Comparison of ENCODE assay signal across 35 mouse cellular contexts in the genomic region with DNA sequence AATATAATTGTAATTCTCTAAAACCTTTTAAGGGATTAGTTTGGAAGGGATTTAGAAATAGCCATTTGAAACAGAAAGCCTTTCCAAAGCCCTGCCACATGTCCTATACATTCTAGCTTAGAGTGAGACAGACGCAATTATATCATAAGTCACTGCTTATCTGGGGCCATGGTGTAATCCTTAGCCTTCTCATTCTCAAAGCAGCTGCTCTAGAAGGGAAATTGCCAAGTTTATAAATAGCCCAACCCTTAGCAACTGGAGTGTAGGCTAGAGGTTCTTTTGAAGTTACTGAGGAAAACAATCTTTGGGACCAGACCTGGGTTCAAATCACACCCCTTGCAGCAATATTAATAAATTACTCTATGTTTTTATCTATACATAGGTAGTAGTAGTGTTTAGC. TPM values are rescaled to one million over a fixed set of nuclear protein-coding genes. Genes with fewer than 3 reads are reported as not detected.
DNase-seq lines count a peak whose midpoint lies in the region; ATAC-seq lines count a peak whose summit lies in the region.
"Had no signal": no experiment of that assay in that cellular context is flagged by ENCODE, and none has a peak within 500 bp of the region (broad histone marks: within the 10 kb centered on the region; RNA-seq: fewer than 3 reads in every experiment).

No protein-coding gene starts in this region.

- DNase-seq in embryonic facial prominence, embryonic 14.5 days (ENCODE audit: low spot score), result peak; percentile 41
- no peak for DNase-seq in embryonic facial prominence, embryonic 10.5 days (ENCODE audit: low spot score)
- peak; percentile 6 for DNase-seq in heart, adult 8-10 months (ENCODE audit: low spot score)
- DNase-seq in heart, postnatal 4 days, result no peak
- DNase-seq in adipocyte (ENCODE audit: low spot score), result peak; percentile 82
- DNase-seq in skeletal muscle tissue, adult 2 months (ENCODE audit: low read depth, low spot score), result peak; percentile 78
- DNase-seq in ovary, postnatal 36 days (ENCODE audit: low spot score), result no peak
- DNase-seq: adrenal gland, postnatal 36 days; cerebellum, adult 8-10 months; cerebellum, postnatal 25 days; heart, postnatal 14 days; kidney, adult 8-10 months; kidney, postnatal 4 days; midbrain, embryonic 14.5 days; right cerebral cortex, postnatal 4 days; thymus, postnatal 14 days had no signal

- no peaks in the 10 kb centered on the region for H3K36me3 ChIP-seq in embryonic facial prominence, embryonic 14.5 days (ENCODE audit: control insufficient read depth, insufficient read depth, low read length)
- peaks cover 8% of the 10 kb centered on the region for H3K36me3 ChIP-seq in embryonic facial prominence, embryonic 10.5 days (replicated peaks)
- H3K36me3 ChIP-seq: G1E; heart, embryonic 13.5 days; intestine, embryonic 15.5 days; limb, embryonic 13.5 days had no signal

- H3K4me2 ChIP-seq in embryonic facial prominence, embryonic 14.5 days (ENCODE audit: low read depth, low read length), result no peak overlapping the region
- H3K4me2 ChIP-seq: heart, embryonic 13.5 days; hindbrain, embryonic 12.5 days; intestine, embryonic 15.5 days; limb, embryonic 13.5 days; liver, embryonic 11.5 days; neural tube, embryonic 15.5 days had no signal

- WGBS in embryonic facial prominence, embryonic 14.5 days, result 74% methylated on average over 1 of the region's 1 CpGs
- WGBS in embryonic facial prominence, embryonic 10.5 days, result 91% methylated on average over 1 of the region's 1 CpGs

- no peaks in the 10 kb centered on the region for H3K4me1 ChIP-seq in embryonic facial prominence, embryonic 14.5 days (ENCODE audit: control insufficient read depth, insufficient read depth, low read length)
- H3K4me1 ChIP-seq in embryonic facial prominence, embryonic 10.5 days, result no peaks in the 10 kb centered on the region
- H3K4me1 ChIP-seq: hindbrain, embryonic 12.5 days; intestine, embryonic 15.5 days; limb, embryonic 13.5 days; neural tube, embryonic 15.5 days had no signal

- H3K27ac ChIP-seq in embryonic facial prominence, embryonic 14.5 days (replicated peaks; ENCODE audit: low read depth, low read length), result no peak overlapping the region
- no peak overlapping the region for H3K27ac ChIP-seq in embryonic facial prominence, embryonic 10.5 days (replicated peaks)
- H3K27ac ChIP-seq: heart, embryonic 13.5 days; hindbrain, embryonic 12.5 days; hindbrain, postnatal 0 days; intestine, embryonic 15.5 days; kidney, postnatal 0 days; limb, embryonic 13.5 days; neural tube, embryonic 15.5 days had no signal

- no peaks in the 10 kb centered on the region for H3K9me3 ChIP-seq in embryonic facial prominence, embryonic 14.5 days (ENCODE audit: control insufficient read depth, low read length)
- H3K9me3 ChIP-seq in embryonic facial prominence, embryonic 10.5 days, result no peaks in the 10 kb centered on the region
- H3K9me3 ChIP-seq: G1E; heart, embryonic 13.5 days; hindbrain, embryonic 12.5 days; intestine, embryonic 15.5 days; limb, embryonic 13.5 days; neural tube, embryonic 15.5 days had no signal

- H3K27me3 ChIP-seq in embryonic facial prominence, embryonic 14.5 days (replicated peaks; ENCODE audit: control insufficient read depth, insufficient read depth, low read length), result no peaks in the 10 kb centered on the region
- H3K27me3 ChIP-seq in embryonic facial prominence, embryonic 10.5 days (replicated peaks; ENCODE audit: low read depth, poor library complexity, severe bottlenecking), result no peaks in the 10 kb centered on the region
- H3K27me3 ChIP-seq: heart, embryonic 13.5 days; hindbrain, embryonic 12.5 days; intestine, embryonic 15.5 days; limb, embryonic 13.5 days; neural tube, embryonic 15.5 days; Patski had no signal

- ATAC-seq in embryonic facial prominence, embryonic 14.5 days (ENCODE audit: low read depth), result peak; percentile 53; the same call in 1 of the 2 replicates
- ATAC-seq: forebrain, embryonic 14.5 days; hindbrain, postnatal 0 days; intestine, embryonic 15.5 days; Patski had no signal

- no peak overlapping the region for H3K4me3 ChIP-seq in embryonic facial prominence, embryonic 14.5 days (ENCODE audit: low read depth, low read length)
- no peak overlapping the region for H3K4me3 ChIP-seq in embryonic facial prominence, embryonic 10.5 days
- H3K4me3 ChIP-seq: heart, embryonic 13.5 days; hindbrain, embryonic 12.5 days; intestine, embryonic 15.5 days; limb, embryonic 13.5 days; neural tube, embryonic 15.5 days had no signal

- H3K9ac ChIP-seq in embryonic facial prominence, embryonic 14.5 days (ENCODE audit: low read depth, low read length), result no peak overlapping the region
- H3K9ac ChIP-seq: heart, embryonic 13.5 days; hindbrain, embryonic 12.5 days; intestine, embryonic 15.5 days; limb, embryonic 13.5 days; neural tube, embryonic 15.5 days had no signal

RNA-seq across cellular contexts. Expression of a gene that starts 55.2 kb away (rescaled TPM):
- polyA plus RNA-seq in embryonic facial prominence, embryonic 14.5 days (2014; fragmentation: Nextera tagmentation; extraction: Ambion mirVana), result not detected in 2 replicates
- polyA plus RNA-seq in embryonic facial prominence, embryonic 10.5 days (2016; fragmentation: Nextera tagmentation; extraction: Ambion mirVana), result 0.05 TPM in 1 of 2 replicates, not detected in the other
- total RNA-seq in heart, adult 8-10 months (2022), result not detected
- not detected for total RNA-seq in heart, postnatal 4 days (2021)
- total RNA-seq: adrenal gland, postnatal 36 days; heart, postnatal 14 days; hindbrain, postnatal 0 days; layer of hippocampus, adult 8-10 months; layer of hippocampus, postnatal 25 days; left cerebral cortex, postnatal 36 days; monocyte, adult 5-6 weeks had no signal
- polyA plus RNA-seq: forebrain, embryonic 14.5 days; G1E; heart, embryonic 13.5 days; hindbrain, embryonic 12.5 days; hindbrain, postnatal 0 days; intestine, embryonic 15.5 days; kidney, postnatal 0 days; limb, embryonic 13.5 days; liver, embryonic 11.5 days; liver, embryonic 16.5 days; lung, embryonic 16.5 days; midbrain, embryonic 14.5 days; neural tube, embryonic 15.5 days; Patski; stomach, embryonic 14.5 days; urinary bladder, adult 2 months had no signal

Comparison
In these comparisons a context has a peak if more than half of its experiments do, and no peak if none do; other contexts are left out.
1. DNase-seq: peak in embryonic facial prominence, embryonic 14.5 days (single experiment), heart, adult 8-10 months (single experiment), adipocyte (single experiment) and skeletal muscle tissue, adult 2 months (single experiment); none in embryonic facial prominence, embryonic 10.5 days (single experiment), heart, postnatal 4 days (single experiment) and ovary, postnatal 36 days (single experiment).